Mouse (Mus musculus): ENCODE results near the gene Igdcc4.

GRCm38 (mm10) chr9:65164870-65165269, 63.6 kb downstream of the Igdcc4 start:
- TF ChIP-seq MYOD1 (IDR thresholded peaks at IDR 0.05; ENCODE audit: control insufficient read depth, insufficient read length, low read depth): no peak
- no peak for TF ChIP-seq MYOG (IDR thresholded peaks at IDR 0.05; ENCODE audit: control insufficient read depth, extremely low read depth, insufficient read length)
- no peak for TF ChIP-seq USF1 (IDR thresholded peaks at IDR 0.05; ENCODE audit: low read depth)
- no peak for TF ChIP-seq CTCF (IDR thresholded peaks at IDR 0.05; ENCODE audit: control insufficient read depth, insufficient read depth, insufficient read length)
- no peak for TF ChIP-seq MAX (IDR thresholded peaks at IDR 0.05)

All from C2C12 (cell line).